Mouse (Mus musculus): ENCODE data around the gene Ush1g.

DNA sequence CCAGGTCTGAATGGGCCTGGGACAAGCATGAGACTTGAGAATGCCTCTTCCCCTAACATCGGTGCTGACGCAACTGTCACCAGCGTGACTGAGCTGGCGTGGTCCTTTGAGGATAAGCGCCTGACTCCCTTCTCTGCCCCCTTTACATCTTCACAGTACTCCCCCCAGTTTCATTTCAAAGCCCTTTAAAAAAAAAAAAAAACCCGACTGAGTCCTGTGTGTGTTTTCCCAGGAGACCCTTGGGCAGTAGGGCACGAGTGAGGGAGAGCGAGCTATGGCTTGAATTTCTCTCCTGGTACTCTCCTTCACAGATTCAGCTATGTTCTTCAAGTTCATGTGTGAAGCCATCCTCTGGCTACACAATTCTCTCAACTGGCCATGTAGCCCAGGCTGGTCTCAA lies 23.7 kb downstream of the Ush1g start:
- TF ChIP-seq CTCF (IDR thresholded peaks at IDR 0.05; ENCODE audit: low read depth) (no peak), EP300 (IDR thresholded peaks at IDR 0.05; ENCODE audit: low read depth) (no peak)

Data from liver, postnatal 0 days (tissue).